28 mouse cellular contexts compared by ENCODE assay signal in the genomic region with DNA sequence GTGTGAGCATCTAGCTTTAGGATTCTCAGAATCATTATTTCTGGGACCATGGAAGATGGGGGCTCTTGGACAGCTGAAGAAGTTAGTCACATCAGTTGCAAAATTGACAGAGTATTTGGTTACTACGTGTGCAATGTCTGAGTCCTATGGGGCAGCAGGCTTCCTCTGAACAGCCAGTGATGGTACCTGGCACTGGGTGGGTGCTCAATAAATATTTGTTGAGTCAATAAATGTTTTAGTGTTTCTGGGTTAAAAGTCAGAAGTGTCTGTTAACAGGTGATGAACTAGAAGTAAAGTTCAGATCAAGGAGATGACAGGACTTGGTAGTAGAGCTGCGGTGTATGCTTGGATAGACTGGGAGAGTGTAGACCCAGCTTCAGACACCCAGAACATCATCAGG. TPM values are rescaled to one million over a fixed set of nuclear protein-coding genes. Genes with fewer than 3 reads are reported as not detected.
DNase-seq lines count a peak whose midpoint lies in the region; ATAC-seq and TF ChIP-seq lines count a peak whose summit lies in the region.
"Had no signal": no experiment of that assay in that cellular context is flagged by ENCODE, and none has a peak within 500 bp of the region (broad histone marks: within the 10 kb centered on the region; RNA-seq: fewer than 3 reads in every experiment).

No protein-coding gene starts in this region.

- H3K4me2 ChIP-seq in liver, embryonic 16.5 days (ENCODE audit: low read depth, low read length): no peak overlapping the region
- no peak overlapping the region for H3K4me2 ChIP-seq in liver, embryonic 11.5 days
- H3K4me2 ChIP-seq in liver, postnatal 0 days (ENCODE audit: low read depth, low read length): no peak overlapping the region
- H3K4me2 ChIP-seq: embryonic facial prominence, embryonic 13.5 days; embryonic facial prominence, embryonic 15.5 days; forebrain, embryonic 12.5 days had no signal

- no peak for TF ChIP-seq CTCF in liver, adult 2 months (IDR thresholded peaks at IDR 0.05; ENCODE audit: low read depth, low read length)
- no peak for TF ChIP-seq CTCF in liver, postnatal 0 days (IDR thresholded peaks at IDR 0.05; ENCODE audit: low read depth)

- H3K27me3 ChIP-seq in liver, adult 2 months (ENCODE audit: control insufficient read depth, insufficient read depth, low read length): no peaks in the 10 kb centered on the region
- no peaks in the 10 kb centered on the region for H3K27me3 ChIP-seq in liver, embryonic 16.5 days (ENCODE audit: control insufficient read depth, insufficient read depth, low read depth, low read length)
- no peaks in the 10 kb centered on the region for H3K27me3 ChIP-seq in liver, embryonic 11.5 days (replicated peaks; ENCODE audit: control insufficient read depth, insufficient read depth, low read length)
- no peaks in the 10 kb centered on the region for H3K27me3 ChIP-seq in liver, postnatal 0 days (ENCODE audit: insufficient read depth, low read length)
- H3K27me3 ChIP-seq: CH12.LX; embryonic facial prominence, embryonic 13.5 days; embryonic facial prominence, embryonic 15.5 days; forebrain, embryonic 12.5 days; Patski had no signal

- H3K9ac ChIP-seq in liver, adult 2 months (ENCODE audit: low read depth, low read length): 0 out of 2 replicates have a peak overlapping the region, but pooled peaks have one; percentile 8
- H3K9ac ChIP-seq in liver, embryonic 16.5 days (ENCODE audit: low read depth, low read length): no peak overlapping the region
- H3K9ac ChIP-seq in liver, embryonic 11.5 days (ENCODE audit: low read depth, low read length): no peak overlapping the region
- H3K9ac ChIP-seq in liver, postnatal 0 days (replicated peaks): no peak overlapping the region
- H3K9ac ChIP-seq: embryonic facial prominence, embryonic 13.5 days; embryonic facial prominence, embryonic 15.5 days; forebrain, embryonic 12.5 days had no signal

- ATAC-seq in liver, embryonic 16.5 days (ENCODE audit: low read depth): peak; percentile 58
- ATAC-seq in liver, embryonic 11.5 days (replicated peaks; ENCODE audit: low FRiP score): no peak
- ATAC-seq in liver, postnatal 0 days: peak; percentile 66
- ATAC-seq: activated CD4-positive, CD25-positive, alpha-beta regulatory T cell, adult 4 months; CD4-positive, CD25-positive, alpha-beta regulatory T cell, adult 4 months; forebrain, embryonic 14.5 days; forebrain, embryonic 16.5 days; Patski had no signal

- no peaks in the 10 kb centered on the region for H3K9me3 ChIP-seq in liver, embryonic 16.5 days (replicated peaks; ENCODE audit: control insufficient read depth, low read length)
- no peaks in the 10 kb centered on the region for H3K9me3 ChIP-seq in liver, embryonic 11.5 days (ENCODE audit: control insufficient read depth, low read length)
- H3K9me3 ChIP-seq in liver, postnatal 0 days (ENCODE audit: low read length): no peaks in the 10 kb centered on the region
- H3K9me3 ChIP-seq: embryonic facial prominence, embryonic 13.5 days; embryonic facial prominence, embryonic 15.5 days; forebrain, embryonic 10.5 days; forebrain, embryonic 12.5 days; G1E had no signal

- peaks cover 28% of the 10 kb centered on the region for H3K4me1 ChIP-seq in liver, adult 2 months (ENCODE audit: control insufficient read depth, insufficient read depth, low read length)
- H3K4me1 ChIP-seq in liver, embryonic 16.5 days (ENCODE audit: control insufficient read depth, low read depth, low read length): no peaks in the 10 kb centered on the region; the same call in 1 of the 2 replicates
- no peaks in the 10 kb centered on the region for H3K4me1 ChIP-seq in liver, embryonic 11.5 days (replicated peaks; ENCODE audit: control insufficient read depth, insufficient read depth, low read length)
- peaks cover 21% of the 10 kb centered on the region for H3K4me1 ChIP-seq in liver, postnatal 0 days (ENCODE audit: insufficient read depth)
- H3K4me1 ChIP-seq: embryonic facial prominence, embryonic 13.5 days; embryonic facial prominence, embryonic 15.5 days; forebrain, embryonic 10.5 days; forebrain, embryonic 12.5 days had no signal

- H3K79me2 ChIP-seq in liver, adult 2 months (ENCODE audit: control insufficient read depth, insufficient read depth, low read length): no peaks in the 10 kb centered on the region

- H3K36me3 ChIP-seq in liver, adult 2 months (ENCODE audit: control insufficient read depth, insufficient read depth, low read length): no peaks in the 10 kb centered on the region
- H3K36me3 ChIP-seq in liver, embryonic 16.5 days (ENCODE audit: control insufficient read depth, insufficient read depth): no peaks in the 10 kb centered on the region
- H3K36me3 ChIP-seq in liver, embryonic 11.5 days (ENCODE audit: control insufficient read depth, insufficient read depth, low read length): no peaks in the 10 kb centered on the region
- H3K36me3 ChIP-seq in liver, postnatal 0 days (replicated peaks; ENCODE audit: insufficient read depth, low read length): no peaks in the 10 kb centered on the region
- H3K36me3 ChIP-seq: embryonic facial prominence, embryonic 13.5 days; embryonic facial prominence, embryonic 15.5 days; forebrain, embryonic 10.5 days; forebrain, embryonic 12.5 days; G1E had no signal

- no peak overlapping the region for H3K4me3 ChIP-seq in liver, adult 2 months (ENCODE audit: insufficient read depth, low read depth, low read length)
- H3K4me3 ChIP-seq in liver, embryonic 16.5 days (ENCODE audit: low read depth, low read length): no peak overlapping the region
- no peak overlapping the region for H3K4me3 ChIP-seq in liver, embryonic 11.5 days (ENCODE audit: low read depth, low read length)
- H3K4me3 ChIP-seq in liver, postnatal 0 days (ENCODE audit: low read depth, low read length): no peak overlapping the region
- H3K4me3 ChIP-seq: embryonic facial prominence, embryonic 13.5 days; embryonic facial prominence, embryonic 15.5 days; erythroblast, embryonic 14.5 days; forebrain, embryonic 10.5 days; forebrain, embryonic 12.5 days had no signal

- peak; percentile 93 for DNase-seq in liver, adult 2 months (ENCODE audit: extremely low read depth, low read depth, low spot score)
- no peak for DNase-seq in liver
- DNase-seq in liver, embryonic 11.5 days (ENCODE audit: low spot score): no peak
- no peak for DNase-seq in liver, postnatal 0 days
- DNase-seq: adrenal gland, adult 8-10 months; adrenal gland, postnatal 14 days; adrenal gland, postnatal 36 days; B cell, adult 2 months; cerebellum, adult 11-12 months; cerebellum, adult 2 months; cerebellum, adult 9-10 months; cerebellum, postnatal 10 days; cerebellum, postnatal 36 days; embryo, embryonic 11 days had no signal

- TF ChIP-seq EP300 in liver, postnatal 0 days (IDR thresholded peaks at IDR 0.05; ENCODE audit: low read depth): peak; percentile 56

- no peak for TF ChIP-seq POLR2A in liver, adult 2 months (IDR thresholded peaks at IDR 0.05; ENCODE audit: extremely low read depth, insufficient read depth, low read length)

- peak overlapping the region; percentile 86 for H3K27ac ChIP-seq in liver, adult 2 months (replicated peaks; ENCODE audit: insufficient read depth, low read depth, low read length)
- peak overlapping the region; percentile 41 for H3K27ac ChIP-seq in liver, embryonic 16.5 days (ENCODE audit: low read length)
- no peak overlapping the region for H3K27ac ChIP-seq in liver, embryonic 11.5 days (ENCODE audit: low read depth, low read length)
- H3K27ac ChIP-seq in liver, postnatal 0 days (ENCODE audit: low read depth): peak overlapping the region; percentile 76
- H3K27ac ChIP-seq: embryonic facial prominence, embryonic 13.5 days; embryonic facial prominence, embryonic 15.5 days; forebrain, embryonic 10.5 days; forebrain, embryonic 12.5 days had no signal

- WGBS in liver, adult 2 months: 22% methylated on average over 2 of the region's 2 CpGs
- WGBS in liver, embryonic 16.5 days (ENCODE audit: insufficient replicate concordance): 65% methylated on average over 2 of the region's 2 CpGs
- 71% methylated on average over 2 of the region's 2 CpGs for WGBS in liver, embryonic 11.5 days
- WGBS in liver, postnatal 0 days (ENCODE audit: insufficient replicate concordance): 51% methylated on average over 2 of the region's 2 CpGs

RNA-seq across cellular contexts. Expression of gene G0s2, which starts 14.6 kb away (rescaled TPM):
- total RNA-seq in liver, adult 2 months (2014; rRNA removed): 78.0 and 106 TPM in 2 replicates
- polyA plus RNA-seq in liver, adult 2 months (2012; rRNA removed): 179 and 444 TPM in 2 replicates
- 179 and 180 TPM in 2 replicates for polyA plus RNA-seq in liver, embryonic 16.5 days (2015; fragmentation: Nextera tagmentation; extraction: Ambion mirVana)
- polyA plus RNA-seq in liver, embryonic 11.5 days (2014; fragmentation: Nextera tagmentation; extraction: Ambion mirVana): 33.2 and 33.3 TPM in 2 replicates
- 269 and 386 TPM in 2 replicates for polyA plus RNA-seq in liver, postnatal 0 days (2015; fragmentation: Nextera tagmentation; extraction: Ambion mirVana)
- total RNA-seq: CH12.LX, G1E had no signal
- polyA plus RNA-seq: G1E, Patski had no signal

RNA-seq across cellular contexts. Expression of gene Hsd11b1, which starts 23.7 kb away (rescaled TPM):
- 807 and 1,077 TPM in 2 replicates for total RNA-seq in liver, adult 2 months (2014; rRNA removed)
- polyA plus RNA-seq in liver, adult 2 months (2012; rRNA removed): 826 and 1,028 TPM in 2 replicates
- polyA plus RNA-seq in liver, embryonic 16.5 days (2015; fragmentation: Nextera tagmentation; extraction: Ambion mirVana): 26.5 and 40.3 TPM in 2 replicates
- 1.1 and 1.8 TPM in 2 replicates for polyA plus RNA-seq in liver, embryonic 11.5 days (2014; fragmentation: Nextera tagmentation; extraction: Ambion mirVana)
- 252 and 257 TPM in 2 replicates for polyA plus RNA-seq in liver, postnatal 0 days (2015; fragmentation: Nextera tagmentation; extraction: Ambion mirVana)
- polyA plus RNA-seq: embryonic facial prominence, embryonic 11.5 days; erythroblast, embryonic 14.5 days; forebrain, embryonic 12.5 days; G1E had no signal
